Mouse (Mus musculus) olfactory bulb, adult 2 months (tissue): ENCODE measurements around the gene Pbld1. TPM values are rescaled to one million over a fixed set of nuclear protein-coding genes. Genes with fewer than 3 reads are reported as not detected.
"Not testable (repeated sequence)": the region's sequence is repeated elsewhere in the genome, so short reads cannot be mapped to it uniquely, and the experiment has no call there.

Experiments used
- H3K27ac ChIP-seq: fragments of 200-500 bp; 2 replicates; pipeline ENCODE4 v1.5.1; 2012; ENCODE audit warnings: low read depth, low read length; ENCODE audit not compliant: insufficient read depth
- H3K4me1 ChIP-seq: fragments of 200-500 bp; 2 replicates; pipeline ENCODE4 v1.6.1; 2012; ENCODE audit warnings: low read length; ENCODE audit not compliant: control insufficient read depth, insufficient read depth
- H3K4me3 ChIP-seq: fragments of 200-500 bp; 2 replicates; pipeline ENCODE4 v1.5.1; 2012; ENCODE audit warnings: mild to moderate bottlenecking, low read depth, low read length, moderate library complexity; ENCODE audit not compliant: insufficient read depth
- CTCF ChIP-seq: fragments of 200-500 bp; IDR thresholded peaks from 2 replicates; pipeline ENCODE4 v1.5.1; 2012; ENCODE audit warnings: low read depth, mild to moderate bottlenecking, low read length, moderate library complexity; ENCODE audit not compliant: insufficient read depth
- POLR2A ChIP-seq: fragments of 200-500 bp; IDR thresholded peaks from 2 replicates; pipeline ENCODE4 v1.6.1; 2012; ENCODE audit warnings: mild to moderate bottlenecking, low read depth, low read length, moderate library complexity; ENCODE audit not compliant: insufficient read depth
- WGBS: fragments of 180-500 bp; shearing (Covaris S2); methylation state at CpG from one replicate; pipeline ENCODE4 v1.1.7; 2018; 5-methylcytosine and 5-hydroxymethylcytosine counted together
- polyA plus RNA-seq: library from polyadenylated mRNA; stranded (reverse); fragments of >200 nt; gene quantifications from 2 replicates; pipeline ENCODE4 v1.2.4, GENCODE M21; 2012; ENCODE audit warnings: low replicate concordance; ENCODE audit not compliant: missing spikeins, insufficient read depth, insufficient read length

The Pbld1 gene
- polyA plus RNA-seq, 1 experiment = not detected

DNA sequence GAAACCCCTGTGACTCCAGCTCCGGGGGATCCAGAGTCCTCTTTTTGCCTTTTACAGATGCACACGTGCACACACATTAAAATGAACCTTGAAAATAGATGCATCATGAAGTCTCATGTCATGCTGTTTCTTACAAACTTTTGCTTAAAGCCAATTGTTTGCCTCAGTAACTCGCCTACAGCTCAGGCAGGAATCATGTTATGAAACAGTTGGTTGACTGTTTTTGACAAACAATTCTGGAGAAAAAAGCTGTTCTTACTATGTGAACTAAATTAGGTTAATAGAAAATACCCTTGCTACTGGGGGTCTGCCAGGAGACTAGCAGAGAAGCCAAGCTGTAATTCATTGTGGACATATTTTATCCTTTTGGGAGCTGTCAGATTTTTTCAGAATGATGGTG lies 27.0 kb upstream of the Pbld1 start:
- 59% methylated on average over 3 of the region's 3 CpGs for WGBS
- H3K27ac ChIP-seq = no peak overlapping the region
- no peaks in the 10 kb centered on the region for H3K4me1 ChIP-seq
- TF ChIP-seq POLR2A (no peak), CTCF (no peak)
- H3K4me3 ChIP-seq = no peak overlapping the region

DNA sequence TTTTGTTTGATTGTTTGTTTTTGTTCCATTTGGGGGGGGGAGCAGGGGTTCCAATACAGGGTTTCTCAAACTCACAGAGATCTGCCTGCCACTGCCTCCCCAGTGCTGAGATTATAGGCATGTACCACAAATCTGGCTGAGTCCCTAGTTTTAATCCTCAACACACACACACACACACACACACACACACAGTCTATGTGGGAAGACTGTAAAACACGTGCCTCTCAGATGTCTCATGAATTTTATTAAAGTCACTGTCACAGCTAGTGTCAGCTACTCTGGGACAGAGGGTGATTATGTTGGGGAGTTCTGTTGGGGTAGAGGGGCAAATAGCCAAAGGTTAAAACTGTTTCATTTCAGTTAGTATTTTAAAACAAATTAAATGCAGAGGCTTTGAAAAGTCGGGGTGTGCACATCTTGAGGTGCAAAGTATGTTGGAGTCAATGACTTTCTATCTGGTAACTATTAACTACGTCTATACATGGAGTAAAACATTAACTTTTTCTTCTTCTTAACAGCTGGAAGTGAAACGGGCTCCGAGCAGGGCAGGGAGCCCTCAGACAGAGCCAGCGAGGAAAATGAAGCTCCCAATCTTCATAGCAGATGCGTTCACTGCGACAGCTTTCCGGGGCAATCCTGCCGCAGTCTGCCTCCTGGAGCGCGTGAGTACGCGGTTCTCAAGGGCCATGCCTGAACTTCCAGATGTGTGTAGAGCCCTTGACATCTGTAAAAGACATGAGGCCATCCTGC lies 21.2 kb upstream of the Pbld1 start:
- Histone ChIP-seq H3K4me1 (no peaks in the 10 kb centered on the region), H3K27ac (no peak overlapping the region), H3K4me3 (no peak overlapping the region)
- 87% methylated on average over 14 of the region's 14 CpGs for WGBS
- TF ChIP-seq CTCF (no peak), POLR2A (no peak)

DNA sequence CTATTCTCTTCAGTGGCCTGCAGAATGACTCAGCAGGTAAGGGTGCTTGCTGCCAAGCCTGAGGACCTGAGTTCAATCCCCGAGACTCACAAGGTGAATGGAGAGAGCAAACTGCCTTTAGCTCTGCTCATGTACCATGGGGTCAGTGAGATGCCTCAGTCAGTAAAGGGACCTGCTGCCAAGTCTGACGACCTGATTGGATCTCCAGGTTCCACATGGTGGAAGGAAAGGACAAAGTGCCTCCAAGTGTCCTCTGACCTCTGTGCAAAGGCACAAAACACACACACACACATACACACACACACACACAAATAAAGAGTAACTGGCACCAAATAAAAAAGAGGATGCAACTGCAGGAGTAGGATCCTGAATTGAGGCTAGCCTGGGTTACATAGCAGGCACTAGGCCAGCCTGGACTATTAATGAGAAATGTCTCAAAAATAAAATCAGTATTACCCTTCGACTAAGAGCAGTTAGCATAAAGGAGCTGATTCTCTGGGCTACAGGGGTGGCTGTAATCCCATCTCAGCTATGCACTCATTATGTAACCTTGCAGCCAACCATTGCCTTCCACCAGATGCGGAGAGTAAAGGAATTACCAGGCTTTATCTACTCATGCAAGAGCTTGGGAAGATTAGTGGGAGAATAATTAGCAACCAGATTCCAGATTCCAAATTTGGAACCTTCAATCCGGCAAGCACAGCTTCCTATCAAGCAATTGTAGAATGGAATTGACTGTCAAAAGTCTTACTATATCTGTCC lies 19.9 kb upstream of the Pbld1 start:
- TF ChIP-seq POLR2A (no peak), CTCF (no peak)
- no peak overlapping the region for H3K4me3 ChIP-seq
- WGBS = 48% methylated on average over 5 of the region's 5 CpGs
- no peaks in the 10 kb centered on the region for H3K4me1 ChIP-seq
- H3K27ac ChIP-seq = no peak overlapping the region

DNA sequence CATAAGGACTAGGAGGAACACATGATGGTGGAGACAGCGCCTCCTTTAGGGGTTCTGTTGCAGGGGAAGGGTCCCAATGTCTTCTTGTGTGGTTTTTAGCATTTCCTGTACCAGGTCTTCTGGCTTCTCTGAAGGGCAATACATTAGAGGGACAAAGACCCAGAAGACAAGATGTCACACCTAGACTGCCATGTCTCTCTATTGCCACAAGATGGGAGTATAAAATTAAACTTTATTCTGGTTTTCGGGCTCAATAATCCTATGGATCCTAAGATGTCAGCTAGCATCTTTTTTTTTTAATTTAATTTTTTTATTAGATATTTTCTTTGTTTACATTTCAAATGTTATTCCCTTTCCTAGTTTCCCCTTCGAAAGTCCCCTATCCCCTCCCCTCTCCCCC lies 16.8 kb upstream of the Pbld1 start:
- TF ChIP-seq CTCF (no peak), POLR2A (no peak)
- 70% methylated on average over 3 of the region's 3 CpGs for WGBS

DNA sequence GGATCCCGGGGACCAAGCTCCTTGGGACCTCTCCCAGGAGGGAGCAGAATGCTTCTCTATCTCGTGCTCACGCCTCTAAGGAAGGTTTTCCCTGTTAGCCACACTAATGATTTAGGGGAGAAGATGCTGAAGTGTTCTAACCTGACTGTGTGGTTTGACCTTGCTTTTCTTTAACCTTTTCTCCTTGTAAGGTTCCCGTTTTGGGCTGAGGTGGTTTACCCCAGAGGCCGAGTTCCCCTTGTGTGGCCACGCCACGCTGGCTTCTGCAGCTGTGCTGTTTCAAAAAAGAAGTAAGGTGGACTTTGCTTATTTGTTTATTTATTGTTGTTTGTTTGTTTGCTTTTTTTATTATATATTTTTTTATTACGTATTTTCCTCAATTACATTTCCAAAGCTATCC lies 12.2 kb upstream of the Pbld1 start:
- Histone ChIP-seq H3K27ac (no peak overlapping the region), H3K4me3 (no peak overlapping the region), H3K4me1 (no peaks in the 10 kb centered on the region)
- WGBS = 93% methylated on average over 8 of the region's 8 CpGs
- TF ChIP-seq POLR2A (no peak), CTCF (no peak)

More for the DNA sequence above, 16.8 kb upstream of the Pbld1 start:
- Histone ChIP-seq H3K4me3 (no peak overlapping the region), H3K4me1 (no peaks in the 10 kb centered on the region), H3K27ac (no peak overlapping the region)

DNA sequence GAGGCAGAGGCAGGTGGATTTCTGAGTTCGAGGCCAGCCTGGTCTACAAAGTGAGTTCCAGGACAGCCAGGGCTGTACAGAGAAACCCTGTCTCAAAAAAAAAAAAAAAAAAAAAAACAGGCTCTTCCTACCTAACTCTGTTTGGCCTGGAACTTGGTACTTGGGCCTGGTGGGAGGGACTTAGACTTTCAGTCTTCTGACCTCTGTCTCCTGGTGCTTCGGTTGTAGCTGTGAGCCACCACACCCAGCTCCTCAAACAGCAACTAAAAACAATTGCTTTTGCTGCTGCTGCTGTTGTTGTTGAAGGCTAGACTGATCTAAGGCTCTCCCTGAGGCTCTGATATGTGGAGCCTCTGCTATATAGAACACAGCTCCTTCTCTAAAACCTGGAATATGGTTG lies 10.9 kb upstream of the Pbld1 start:
- Histone ChIP-seq H3K4me3 (no peak overlapping the region), H3K27ac (no peak overlapping the region), H3K4me1 (no peaks in the 10 kb centered on the region)
- WGBS = 90% methylated on average over 2 of the region's 2 CpGs
- TF ChIP-seq CTCF = no peak

DNA sequence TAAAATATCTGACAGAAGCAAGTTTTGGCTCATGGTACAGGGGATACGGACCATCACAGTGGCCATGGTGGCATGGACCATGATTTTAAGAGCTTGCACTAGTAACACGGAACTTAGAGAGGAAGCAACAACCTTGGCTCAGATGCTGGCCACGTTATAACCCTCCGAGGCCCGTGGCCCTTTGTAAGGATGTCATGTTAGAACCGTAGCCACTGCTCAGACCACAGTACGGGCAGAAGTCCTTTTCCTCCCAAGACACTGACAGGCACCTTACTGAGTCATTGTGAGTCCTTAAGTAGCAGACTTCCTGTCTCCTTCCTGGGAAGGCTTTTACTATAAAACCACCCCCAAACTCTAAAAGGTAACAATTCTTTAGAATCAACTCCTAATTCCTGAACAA lies 8.7 kb upstream of the Pbld1 start:
- Histone ChIP-seq H3K4me1 (no peaks in the 10 kb centered on the region), H3K4me3 (no peak overlapping the region), H3K27ac (no peak overlapping the region)
- WGBS = 85% methylated on average over 7 of the region's 7 CpGs
- TF ChIP-seq CTCF = no peak
- TF ChIP-seq POLR2A = no peak

DNA sequence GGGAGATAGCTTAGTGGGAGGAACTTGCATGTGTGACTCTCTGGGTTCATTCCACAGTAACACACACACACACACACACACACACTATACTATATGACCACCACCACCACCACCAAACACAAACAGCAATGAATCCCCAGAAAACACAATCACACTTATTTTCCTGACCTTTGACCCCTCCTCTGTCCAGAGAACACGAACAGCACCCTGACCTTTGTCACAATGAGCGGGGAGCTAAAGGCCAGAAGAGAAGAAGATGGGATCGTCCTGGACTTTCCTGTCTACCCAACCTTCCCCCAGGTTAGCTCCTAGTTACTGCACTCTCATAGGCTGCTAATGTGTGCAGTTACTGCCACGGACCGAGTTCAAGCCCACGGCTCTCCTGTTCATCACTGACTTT lies 8.0 kb upstream of the Pbld1 start:
- WGBS = 88% methylated on average over 6 of the region's 6 CpGs
- no peak overlapping the region for H3K4me3 ChIP-seq
- no peaks in the 10 kb centered on the region for H3K4me1 ChIP-seq
- TF ChIP-seq CTCF (no peak), POLR2A (no peak)
- no peak overlapping the region for H3K27ac ChIP-seq

DNA sequence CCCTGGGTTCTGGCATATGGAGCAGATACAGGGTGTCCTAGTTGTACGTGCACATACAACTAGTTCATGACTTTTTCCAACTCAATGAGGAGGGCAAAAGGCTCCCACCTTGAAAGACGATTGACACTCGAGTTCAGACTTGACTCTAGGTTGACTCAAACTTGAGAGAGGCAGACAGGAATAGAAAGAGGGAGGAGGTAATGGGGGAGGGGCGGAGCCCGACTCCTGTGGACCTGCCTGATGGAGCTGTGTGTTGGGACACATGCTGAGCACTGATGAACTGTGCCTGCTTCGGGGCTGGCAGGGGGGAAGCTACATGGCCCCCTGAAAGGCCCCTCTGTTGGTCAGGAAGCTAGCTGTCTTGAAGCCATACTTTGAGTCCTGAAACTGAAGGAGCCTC lies 7.0 kb upstream of the Pbld1 start:
- Histone ChIP-seq H3K27ac (no peak overlapping the region), H3K4me3 (no peak overlapping the region), H3K4me1 (no peaks in the 10 kb centered on the region)
- 66% methylated on average over 6 of the region's 6 CpGs for WGBS
- TF ChIP-seq POLR2A (no peak), CTCF (no peak)

DNA sequence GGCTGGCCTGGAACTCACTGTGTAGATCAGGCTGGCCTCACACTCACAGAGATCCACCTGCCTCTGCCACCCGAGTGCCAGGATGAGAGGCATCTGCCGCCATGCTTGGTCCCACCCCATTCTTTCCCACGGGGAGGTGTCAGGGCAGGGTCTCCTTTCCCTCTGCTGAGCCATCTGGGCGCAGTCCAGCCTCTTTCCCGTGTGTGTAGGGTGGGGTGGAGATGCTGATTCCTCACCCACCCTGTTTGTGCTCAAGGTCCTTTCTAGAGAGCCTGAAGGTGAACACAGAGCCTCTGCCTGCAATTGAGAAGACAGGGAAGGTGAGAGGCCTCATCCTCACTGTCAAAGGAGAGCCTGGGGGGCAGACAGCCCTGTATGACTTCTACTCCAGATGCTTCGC lies 5.9 kb upstream of the Pbld1 start:
- H3K27ac ChIP-seq, H3K4me1 ChIP-seq, H3K4me3 ChIP-seq: not testable (repeated sequence)
- 92% methylated on average over 6 of the region's 6 CpGs for WGBS
